Mouse (Mus musculus) kidney, adult 11 months (tissue): ENCODE results near the gene Tmem44.
"Not testable (repeated sequence)": the region's sequence is repeated elsewhere in the genome, so short reads cannot be mapped to it uniquely, and the experiment has no call there.

Source experiments
- DNase-seq: peaks from one replicate; pipeline ENCODE4 v3.0.0; 2022

Tmem44 gene

GRCm38 (mm10) chr16:30490316-30490715 is 60.3 kb downstream of the Tmem44 start:
- DNase-seq: peak; percentile 69

DNA sequence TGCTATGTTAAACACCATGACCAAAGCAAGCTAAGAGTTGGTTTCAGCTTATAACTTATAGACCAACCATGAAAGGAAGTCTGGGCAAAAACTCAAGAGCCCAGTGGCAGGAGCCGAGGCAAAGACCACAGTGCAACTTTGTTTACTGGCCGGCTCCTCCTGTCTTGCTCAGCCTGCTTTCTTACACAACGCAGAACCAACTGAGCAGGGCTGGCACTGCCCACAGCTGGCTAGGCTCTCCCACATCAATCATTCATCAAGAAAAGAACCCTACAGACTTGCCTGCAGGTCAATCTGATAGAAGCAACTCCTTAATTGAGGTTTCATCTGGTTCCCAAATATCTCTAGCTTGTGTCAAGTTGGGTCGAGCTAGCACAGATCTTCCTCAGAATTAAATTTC is 61.0 kb downstream of the Tmem44 start:
- peak; percentile 82 for DNase-seq

- peak; percentile 46 for DNase-seq
Observed at GRCm38 (mm10) chr16:30486498-30486897, 64.1 kb downstream of the Tmem44 start.

- DNase-seq: no peak
Observed at GRCm38 (mm10) chr16:30477791-30478190, 72.9 kb downstream of the Tmem44 start.

DNA sequence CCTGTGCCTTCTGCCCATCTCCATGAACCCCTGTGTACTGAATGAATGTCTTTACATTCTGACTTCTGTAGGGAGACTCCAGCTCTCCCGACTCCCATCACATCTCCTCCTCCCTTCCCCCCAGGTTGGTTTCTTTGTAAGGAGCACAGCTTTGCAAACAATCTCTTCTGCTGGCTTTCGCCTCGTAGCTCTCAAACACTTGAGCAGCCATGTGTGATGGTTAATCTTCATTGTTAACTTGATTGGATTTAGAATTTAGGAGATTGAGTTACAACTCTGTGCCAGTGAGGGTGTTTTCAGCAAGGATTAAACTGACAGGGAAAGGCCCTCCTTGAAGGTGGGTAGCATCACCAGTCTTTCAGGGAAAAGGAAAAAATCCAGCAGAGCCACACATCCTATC is 73.6 kb downstream of the Tmem44 start:
- no peak for DNase-seq

- DNase-seq: no peak
Observed at GRCm38 (mm10) chr16:30475633-30476461, 74.8 kb downstream of the Tmem44 start.

GRCm38 (mm10) chr16:30472447-30472846 is 78.2 kb downstream of the Tmem44 start:
- no peak for DNase-seq

DNA sequence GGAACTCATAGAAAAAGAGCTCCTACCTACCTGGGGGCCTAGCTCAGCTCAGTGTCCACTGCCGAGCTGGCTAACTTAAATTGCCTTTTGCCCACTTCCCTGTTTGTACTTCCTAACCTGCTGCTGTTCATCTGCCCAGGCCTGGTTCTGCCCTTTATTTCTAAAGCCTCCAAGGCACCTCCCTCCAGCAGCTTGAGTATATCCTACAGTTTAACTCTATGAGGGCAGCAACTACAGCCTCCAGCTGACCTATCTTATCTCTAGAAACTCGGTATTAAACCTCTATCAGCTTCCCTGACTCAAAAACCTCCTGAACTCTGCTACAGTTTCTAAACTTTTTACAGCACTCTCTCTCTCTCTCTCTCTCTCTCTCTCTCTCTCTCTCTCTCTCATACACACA is 78.7 kb downstream of the Tmem44 start:
- DNase-seq: no peak

DNA sequence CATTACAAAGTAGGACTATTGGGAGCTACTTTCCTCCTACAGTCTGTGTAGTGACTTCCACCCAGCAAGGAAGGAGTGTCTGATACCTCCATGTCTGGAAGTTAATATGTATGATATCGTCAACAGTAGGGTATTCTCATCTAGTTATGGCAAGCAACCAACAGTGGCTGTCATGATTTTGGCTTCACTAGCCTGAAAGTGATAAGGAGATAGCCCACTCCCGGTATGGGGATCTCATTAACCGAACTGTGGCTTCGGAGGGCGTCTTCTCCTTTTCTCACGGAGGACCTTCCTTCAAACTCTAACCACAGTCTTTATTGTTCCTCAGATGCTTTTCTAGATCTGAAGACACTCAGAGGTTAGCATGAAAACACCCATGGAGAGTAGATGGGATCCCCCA is 81.7 kb downstream of the Tmem44 start:
- DNase-seq: no peak

GRCm38 (mm10) chr16:30465680-30466298 is 84.9 kb downstream of the Tmem44 start:
- no peak for DNase-seq

GRCm38 (mm10) chr16:30464742-30465141 is 85.9 kb downstream of the Tmem44 start:
- DNase-seq: not testable (repeated sequence)
